Mouse (Mus musculus) kidney, adult 18-20 months (tissue): Measurements from ENCODE around the gene Atp1a4.

Source experiments
- DNase-seq: peaks from one replicate; pipeline ENCODE4 v3.0.0; 2021

Atp1a4 gene

DNA sequence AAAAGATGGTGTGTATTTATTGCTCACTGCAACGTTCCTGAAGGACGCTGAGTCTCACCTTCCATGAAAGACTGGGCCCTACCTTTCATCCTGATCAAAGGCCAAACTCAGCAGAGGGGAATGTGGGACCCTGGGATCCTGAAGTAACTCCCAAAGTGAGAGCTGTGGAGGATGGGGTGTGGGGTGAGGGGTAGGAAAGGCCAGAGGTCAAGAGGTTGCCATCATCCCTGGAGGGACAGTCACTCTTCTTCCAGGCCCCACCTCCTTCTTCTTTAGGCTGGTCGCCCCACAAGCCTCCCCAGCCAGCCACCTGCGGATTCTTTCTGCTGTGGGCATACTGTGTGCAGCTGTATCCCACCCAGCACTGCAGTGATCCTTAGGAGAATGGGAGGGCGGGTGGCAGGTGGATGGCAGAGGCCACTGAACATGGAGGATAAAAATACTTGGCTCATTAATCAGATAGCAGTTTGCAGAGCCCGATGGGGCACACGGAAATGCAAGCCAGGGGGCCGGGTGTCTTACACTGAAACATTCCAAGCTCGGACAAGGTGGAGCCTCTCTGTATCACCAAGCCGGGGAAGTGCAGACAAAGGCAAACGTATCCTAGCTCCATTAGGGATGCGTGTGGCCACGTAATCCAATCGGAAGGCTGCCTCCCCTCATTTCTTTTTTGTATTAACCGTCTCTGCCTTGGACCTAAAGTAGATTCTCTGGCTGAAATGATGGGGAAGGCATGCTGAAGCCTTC, 39.9 kb downstream of the Atp1a4 start:
- no peak for DNase-seq

DNA sequence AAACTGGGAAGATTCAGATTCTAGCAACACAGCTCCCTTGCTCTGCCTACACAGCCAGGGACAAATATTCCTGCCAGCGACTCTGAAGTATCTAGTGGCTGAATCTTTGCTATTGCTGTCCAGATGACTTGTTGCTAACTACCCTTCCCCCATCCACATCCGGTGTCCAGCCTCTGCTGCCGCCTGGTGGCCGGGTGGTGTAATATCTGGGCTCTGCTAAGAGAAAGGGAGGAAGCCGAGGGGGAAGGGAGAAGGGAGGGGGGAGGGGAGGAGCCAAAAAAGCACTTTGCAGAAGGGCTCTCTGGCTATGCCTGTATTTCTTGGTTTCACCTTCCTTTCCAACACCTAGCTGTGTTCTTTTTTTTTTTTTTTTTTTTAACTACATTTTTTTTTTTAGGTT, 41.1 kb downstream of the Atp1a4 start:
- DNase-seq, result peak; percentile 93

DNA sequence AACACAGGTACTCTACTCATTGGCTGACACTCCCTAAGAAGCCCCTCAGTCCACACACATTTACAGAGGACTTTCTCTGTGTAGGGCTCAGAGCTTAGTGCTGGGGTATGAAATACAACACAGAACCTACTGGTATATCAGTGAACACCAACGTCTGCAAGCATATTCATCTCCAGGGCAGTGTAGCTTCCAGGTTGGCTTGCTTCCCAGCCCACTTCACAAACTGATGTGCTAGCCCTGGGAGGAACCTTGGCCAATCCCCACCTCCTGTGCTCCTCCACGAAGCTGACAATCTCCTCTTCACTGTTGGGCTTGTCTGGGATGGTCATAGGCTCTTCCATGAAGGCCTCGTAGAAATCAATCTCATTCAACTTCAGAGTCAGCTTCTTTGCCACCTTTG, 43.5 kb downstream of the Atp1a4 start:
- no peak for DNase-seq

DNA sequence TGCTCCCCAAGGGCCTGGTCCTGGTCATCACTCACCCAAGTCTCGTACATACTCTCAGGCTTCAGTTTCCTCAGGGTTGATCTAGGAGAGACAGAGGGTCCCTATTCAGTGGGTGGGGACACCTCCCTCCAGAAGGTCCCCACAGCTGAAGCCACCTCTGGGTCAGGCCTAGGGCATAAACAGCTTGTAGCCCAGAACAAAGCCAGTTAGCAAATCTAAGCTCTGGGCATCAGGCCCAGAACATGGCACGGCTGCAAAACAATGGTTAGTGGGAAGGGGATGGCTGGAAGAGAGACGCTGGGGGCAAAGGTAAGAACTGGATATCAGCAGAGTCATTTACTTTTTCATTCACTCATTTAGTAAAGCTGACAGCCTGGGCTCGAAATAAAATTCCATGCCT, 44.4 kb downstream of the Atp1a4 start:
- no peak for DNase-seq

DNA sequence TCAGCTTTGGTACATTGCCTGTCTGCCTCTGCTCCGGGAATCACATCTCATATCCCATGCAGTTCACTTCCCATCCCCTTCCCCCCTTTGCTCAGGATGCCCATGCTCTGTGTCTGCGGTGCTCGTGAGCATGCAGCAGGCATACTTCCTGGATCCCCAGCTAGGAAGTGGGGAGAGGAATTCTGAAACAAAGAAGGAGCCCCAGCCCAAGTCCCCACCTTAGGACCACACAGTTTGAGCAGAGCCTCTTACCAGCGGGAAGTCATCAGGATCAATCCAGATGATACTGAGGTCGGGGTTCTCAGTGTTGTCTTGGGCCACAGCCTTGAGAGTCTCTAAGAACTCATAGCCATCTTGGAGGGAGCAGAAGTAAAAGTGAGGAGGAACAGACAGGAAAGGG, 45.4 kb downstream of the Atp1a4 start:
- no peak for DNase-seq

GRCm38 (mm10) chr1:172207111-172207584, 51.1 kb downstream of the Atp1a4 start:
- no peak for DNase-seq

- DNase-seq, result peak; percentile 82
Measured at GRCm38 (mm10) chr1:172206141-172206917, 51.9 kb downstream of the Atp1a4 start, which contains the start of gene Pea15a. Pea15a (minus strand) TSS chr1:172206804.

GRCm38 (mm10) chr1:172205741-172206087, 52.5 kb downstream of the Atp1a4 start:
- no peak for DNase-seq

DNA sequence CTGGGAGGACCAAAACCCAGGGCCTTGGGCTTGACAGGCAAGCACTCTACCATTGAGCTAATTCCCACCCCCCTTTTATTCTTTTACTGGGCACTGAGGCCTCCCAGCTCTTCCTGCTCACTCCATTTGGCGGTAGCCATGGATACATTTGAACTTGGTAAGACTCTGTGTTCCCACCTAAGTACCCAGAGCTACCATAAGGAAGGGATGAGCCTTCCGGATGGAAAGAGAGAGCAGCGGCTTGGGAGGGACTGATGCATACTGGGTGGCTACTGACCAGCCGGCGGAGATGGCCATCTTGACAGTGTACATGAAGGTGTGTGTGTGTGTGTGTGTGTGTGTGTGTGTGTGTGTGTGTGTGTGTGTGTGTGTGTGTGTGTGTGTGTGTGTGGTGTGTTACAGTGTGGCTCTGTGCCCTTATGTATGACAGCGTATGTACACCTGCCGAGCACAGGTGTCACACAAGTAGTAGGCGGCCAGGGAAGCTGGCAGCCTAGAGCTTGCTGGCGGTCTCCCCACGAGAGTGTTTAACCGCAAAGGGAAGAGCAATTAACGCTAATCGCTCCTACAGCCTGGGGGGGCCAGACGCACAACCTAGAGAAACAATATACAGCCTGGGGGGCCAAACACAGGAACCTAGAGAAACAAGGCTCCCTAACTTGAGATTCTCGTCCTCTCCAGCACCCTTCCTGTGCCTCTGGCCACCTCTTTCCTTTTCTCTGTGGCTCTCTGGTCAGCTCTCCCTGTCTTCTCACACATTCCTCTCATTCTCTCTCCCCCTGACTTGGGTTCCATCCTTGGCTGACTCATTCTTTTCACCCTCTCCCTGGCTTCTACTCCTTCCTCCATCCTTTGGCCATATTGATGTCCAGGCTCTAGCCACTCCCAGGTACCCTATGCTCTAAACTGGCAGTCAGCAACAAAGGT, 53.1 kb downstream of the Atp1a4 start:
- DNase-seq, result no peak

- no peak for DNase-seq
Measured at GRCm38 (mm10) chr1:172204033-172204813, 54.0 kb downstream of the Atp1a4 start.

- DNase-seq, result no peak
Measured at GRCm38 (mm10) chr1:172203566-172203965, 54.6 kb downstream of the Atp1a4 start.

DNA sequence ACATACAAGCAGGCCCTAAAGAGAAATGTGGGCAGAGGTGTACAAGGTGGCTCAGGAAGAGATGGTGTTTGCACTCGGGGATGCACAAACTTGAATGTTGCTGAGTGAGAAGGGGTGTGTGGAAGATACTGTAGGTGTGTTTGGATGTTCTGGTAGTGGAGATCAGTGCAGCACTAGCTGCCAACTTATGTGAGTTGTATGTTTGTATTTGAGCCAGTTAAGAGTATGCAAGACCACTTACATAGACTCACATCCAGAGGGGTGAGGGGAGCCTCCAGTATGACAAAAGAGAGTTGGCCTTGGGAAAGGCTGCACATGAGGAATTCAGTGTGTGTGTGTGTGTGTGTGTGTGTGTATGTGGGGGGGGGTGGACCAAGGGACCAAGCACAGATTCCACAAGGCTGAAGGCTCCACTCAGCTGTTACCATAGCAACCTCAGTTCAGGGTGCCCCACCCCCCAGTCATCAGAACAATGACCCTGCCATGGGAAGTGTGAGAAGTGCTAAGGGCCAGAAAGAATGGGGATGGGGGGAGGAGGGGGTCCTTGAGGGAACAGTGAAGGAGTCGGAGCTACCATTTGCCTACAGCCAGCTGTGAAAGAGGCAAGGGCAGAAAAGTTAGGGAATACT, 55.2 kb downstream of the Atp1a4 start:
- DNase-seq, result no peak

GRCm38 (mm10) chr1:172201967-172202880, 56.0 kb downstream of the Atp1a4 start:
- no peak for DNase-seq

DNA sequence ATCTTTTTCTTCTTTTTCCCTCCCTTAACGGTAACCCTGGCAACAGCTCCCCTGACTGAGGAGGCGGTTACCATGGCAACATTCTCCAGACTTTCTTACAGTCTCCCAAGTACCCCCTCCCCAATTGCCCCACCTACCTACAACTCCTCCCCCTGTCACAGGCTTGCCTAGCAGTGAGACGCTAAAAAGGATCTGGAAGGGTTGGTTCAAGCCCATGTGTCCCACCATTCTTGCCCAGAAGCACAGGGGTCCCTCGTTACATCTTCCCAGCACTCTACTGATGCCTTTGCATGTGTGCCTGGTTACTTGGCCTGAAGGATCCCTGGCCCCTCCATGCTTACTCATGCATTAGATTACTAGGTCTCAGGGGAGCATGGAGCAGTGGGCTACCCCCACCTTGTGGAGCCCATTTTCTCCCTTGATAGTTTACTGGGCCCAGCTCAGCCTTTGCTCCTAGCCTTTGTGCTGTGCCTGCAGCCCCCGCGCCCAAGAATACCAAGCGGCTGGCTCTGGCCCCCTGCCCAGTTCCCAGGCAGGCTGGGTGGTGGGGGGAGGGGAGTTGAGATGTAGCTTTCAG, 57.3 kb downstream of the Atp1a4 start:
- DNase-seq, result no peak

DNA sequence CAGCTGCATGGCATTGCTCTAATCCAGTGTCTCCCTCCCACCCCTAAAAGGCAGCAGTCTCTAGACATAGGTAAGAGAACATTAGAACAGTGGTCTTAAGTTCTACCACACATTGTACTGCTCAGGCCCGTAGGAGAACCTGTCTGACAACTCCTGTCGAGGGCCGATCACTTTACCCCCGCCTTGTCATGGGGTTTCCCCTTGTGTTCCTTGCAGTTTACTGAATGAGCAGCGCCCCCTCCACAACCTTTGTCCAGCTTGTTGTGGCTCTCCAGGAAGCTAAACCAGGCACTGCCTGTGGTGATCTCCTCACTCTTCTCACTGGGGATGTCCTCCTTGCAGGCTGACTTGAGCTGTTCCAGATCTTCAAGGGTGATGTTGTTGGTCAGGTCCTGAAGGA, 58.1 kb downstream of the Atp1a4 start:
- no peak for DNase-seq

- DNase-seq, result no peak
Measured at GRCm38 (mm10) chr1:172198996-172199395, 59.2 kb downstream of the Atp1a4 start.

GRCm38 (mm10) chr1:172198316-172198715, 59.9 kb downstream of the Atp1a4 start:
- no peak for DNase-seq

GRCm38 (mm10) chr1:172197851-172198250, 60.4 kb downstream of the Atp1a4 start:
- DNase-seq, result no peak

GRCm38 (mm10) chr1:172197146-172197545, 61.1 kb downstream of the Atp1a4 start:
- no peak for DNase-seq

GRCm38 (mm10) chr1:172194435-172194834, 63.8 kb downstream of the Atp1a4 start:
- no peak for DNase-seq
